Mouse (Mus musculus): Measurements from ENCODE around the gene Pde2a. TPM values are rescaled to one million over a fixed set of nuclear protein-coding genes. Genes with fewer than 3 reads are reported as not detected.

Pde2a gene
- polyA plus RNA-seq, 1 experiment = 49.3 TPM

DNA sequence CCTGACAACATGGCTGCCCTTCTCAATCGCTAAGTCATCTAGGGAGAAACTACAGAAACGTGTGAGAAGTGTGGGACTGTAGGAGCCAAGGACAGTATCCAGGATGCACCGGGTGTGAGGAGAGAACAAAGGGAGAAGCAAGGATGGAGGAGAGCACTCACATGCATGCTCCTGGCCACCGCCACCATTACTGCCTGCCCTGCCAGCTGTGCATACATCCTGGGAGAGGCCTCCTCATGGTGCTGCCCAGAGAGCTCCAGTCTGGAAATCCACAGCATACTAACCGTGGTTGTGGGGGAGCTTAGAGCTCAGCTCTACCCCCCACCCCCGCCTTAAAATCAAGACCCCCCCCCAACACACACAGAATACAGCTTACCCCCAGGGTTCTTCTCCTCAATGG is 93.3 kb downstream of the Pde2a start:
- Histone ChIP-seq H3K79me2 (ENCODE audit: control insufficient read depth, insufficient read depth) (no peaks in the 10 kb centered on the region), H3K4me3 (no peak overlapping the region), H3ac (ENCODE audit: control insufficient read depth, insufficient read length) (no peak overlapping the region), H3K4me2 (ENCODE audit: low read depth) (no peak overlapping the region), H3K27me3 (ENCODE audit: control insufficient read depth, insufficient read depth, insufficient read length) (no peaks in the 10 kb centered on the region), H3K36me3 (ENCODE audit: control insufficient read depth, insufficient read depth) (no peaks in the 10 kb centered on the region)
- TF ChIP-seq POLR2A (IDR thresholded peaks at IDR 0.05; ENCODE audit: insufficient read length, low read depth) = no peak
- TF ChIP-seq MYOG (IDR thresholded peaks at IDR 0.05; ENCODE audit: control insufficient read depth in 1 of 3, insufficient read depth in 1 of 3, insufficient read length in 2 of 3, low read depth in 2 of 3) = no peak
- TF ChIP-seq TCF3 (IDR thresholded peaks at IDR 0.05; ENCODE audit: insufficient read length, low read depth) = no peak
- TF ChIP-seq TCF12 (IDR thresholded peaks at IDR 0.05; ENCODE audit: insufficient read depth, poor library complexity, severe bottlenecking) = no peak
- no peak for TF ChIP-seq MAX (IDR thresholded peaks at IDR 0.05; ENCODE audit: low read depth)
- no peak for TF ChIP-seq E2F4 (IDR thresholded peaks at IDR 0.05; ENCODE audit: insufficient read depth)
- TF ChIP-seq POLR2AphosphoS2 (IDR thresholded peaks at IDR 0.05; ENCODE audit: insufficient read length, low read depth) = no peak
- no peak for TF ChIP-seq REST (IDR thresholded peaks at IDR 0.05; ENCODE audit: insufficient read depth, insufficient read length)
- TF ChIP-seq CEBPB (IDR thresholded peaks at IDR 0.05; ENCODE audit: insufficient read depth, poor library complexity, severe bottlenecking) = no peak
- TF ChIP-seq SRF (IDR thresholded peaks at IDR 0.05; ENCODE audit: control insufficient read depth, insufficient read length, low read depth) = no peak
- no peak for TF ChIP-seq USF1 (IDR thresholded peaks at IDR 0.05; ENCODE audit: low read depth)
- TF ChIP-seq MYOD1 (IDR thresholded peaks at IDR 0.05; ENCODE audit: control insufficient read depth in 1 of 3, insufficient read length in 2 of 3, low read depth in 2 of 3) = no peak

GRCm38 (mm10) chr7:101515295-101515694 is 93.8 kb downstream of the Pde2a start:
- Histone ChIP-seq H3K79me2 (ENCODE audit: control insufficient read depth, insufficient read depth) (no peaks in the 10 kb centered on the region), H3K27me3 (ENCODE audit: control insufficient read depth, insufficient read depth, insufficient read length) (peaks cover 5% of the 10 kb centered on the region), H3K4me3 (no peak overlapping the region), H3K36me3 (ENCODE audit: control insufficient read depth, insufficient read depth) (no peaks in the 10 kb centered on the region), H3ac (ENCODE audit: control insufficient read depth, insufficient read length) (no peak overlapping the region), H3K4me2 (ENCODE audit: low read depth) (no peak overlapping the region)
- TF ChIP-seq E2F4 (IDR thresholded peaks at IDR 0.05; ENCODE audit: insufficient read depth) (no peak), CEBPB (IDR thresholded peaks at IDR 0.05; ENCODE audit: insufficient read depth, poor library complexity, severe bottlenecking) (no peak), USF1 (IDR thresholded peaks at IDR 0.05; ENCODE audit: low read depth) (no peak), MYOD1 (IDR thresholded peaks at IDR 0.05; ENCODE audit: control insufficient read depth in 1 of 3, insufficient read length in 2 of 3, low read depth in 2 of 3) (no peak), MYOG (IDR thresholded peaks at IDR 0.05; ENCODE audit: control insufficient read depth in 1 of 3, insufficient read depth in 1 of 3, insufficient read length in 2 of 3, low read depth in 2 of 3) (no peak), MAX (IDR thresholded peaks at IDR 0.05; ENCODE audit: low read depth) (no peak), TCF12 (IDR thresholded peaks at IDR 0.05; ENCODE audit: insufficient read depth, poor library complexity, severe bottlenecking) (no peak), SRF (IDR thresholded peaks at IDR 0.05; ENCODE audit: control insufficient read depth, insufficient read length, low read depth) (no peak), REST (IDR thresholded peaks at IDR 0.05; ENCODE audit: insufficient read depth, insufficient read length) (no peak)

DNA sequence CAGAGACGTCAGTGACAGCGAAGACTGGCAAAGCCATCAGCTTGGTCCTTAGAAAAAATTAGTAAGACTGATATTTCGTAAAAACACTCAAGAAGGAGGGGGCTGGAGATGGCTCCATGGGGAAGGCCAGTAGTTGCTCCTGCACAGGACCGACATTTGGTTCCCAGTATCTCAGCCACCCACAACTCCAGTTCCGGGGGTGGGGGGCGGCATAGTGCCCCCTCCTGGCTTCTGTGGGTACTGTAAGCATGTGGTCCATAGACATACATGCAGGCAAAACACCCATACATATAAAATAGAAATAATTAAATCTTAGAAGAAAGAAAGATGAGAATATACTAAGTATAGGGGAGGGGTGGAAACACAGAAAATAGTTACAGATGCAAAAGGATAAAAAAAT is 95.0 kb downstream of the Pde2a start:
- H3K36me3 ChIP-seq (ENCODE audit: control insufficient read depth, insufficient read depth) = no peaks in the 10 kb centered on the region
- H3K4me2 ChIP-seq (ENCODE audit: low read depth) = no peak overlapping the region
- no peaks in the 10 kb centered on the region for H3K79me2 ChIP-seq (ENCODE audit: control insufficient read depth, insufficient read depth)
- no peak overlapping the region for H3ac ChIP-seq (ENCODE audit: control insufficient read depth, insufficient read length)
- H3K4me3 ChIP-seq = no peak overlapping the region
- H3K27me3 ChIP-seq (ENCODE audit: control insufficient read depth, insufficient read depth, insufficient read length) = peaks cover 11% of the 10 kb centered on the region
- TF ChIP-seq REST (IDR thresholded peaks at IDR 0.05; ENCODE audit: insufficient read depth, insufficient read length) (no peak), TCF3 (IDR thresholded peaks at IDR 0.05; ENCODE audit: insufficient read length, low read depth) (no peak), MYOD1 (IDR thresholded peaks at IDR 0.05; ENCODE audit: control insufficient read depth in 1 of 3, insufficient read length in 2 of 3, low read depth in 2 of 3) (no peak), MAX (IDR thresholded peaks at IDR 0.05; ENCODE audit: low read depth) (no peak), USF1 (IDR thresholded peaks at IDR 0.05; ENCODE audit: low read depth) (no peak), MYOG (IDR thresholded peaks at IDR 0.05; ENCODE audit: control insufficient read depth in 1 of 3, insufficient read depth in 1 of 3, insufficient read length in 2 of 3, low read depth in 2 of 3) (no peak), TCF12 (IDR thresholded peaks at IDR 0.05; ENCODE audit: insufficient read depth, poor library complexity, severe bottlenecking) (no peak)

- Histone ChIP-seq H3ac (ENCODE audit: control insufficient read depth, insufficient read length) (no peak overlapping the region), H3K4me3 (no peak overlapping the region), H3K27me3 (ENCODE audit: control insufficient read depth, insufficient read depth, insufficient read length) (peaks cover 34% of the 10 kb centered on the region), H3K79me2 (ENCODE audit: control insufficient read depth, insufficient read depth) (no peaks in the 10 kb centered on the region), H3K4me2 (ENCODE audit: low read depth) (no peak overlapping the region), H3K36me3 (ENCODE audit: control insufficient read depth, insufficient read depth) (no peaks in the 10 kb centered on the region)
- no peak for TF ChIP-seq USF1 (IDR thresholded peaks at IDR 0.05; ENCODE audit: low read depth)
- no peak for TF ChIP-seq CEBPB (IDR thresholded peaks at IDR 0.05; ENCODE audit: insufficient read depth, poor library complexity, severe bottlenecking)
- no peak for TF ChIP-seq REST (IDR thresholded peaks at IDR 0.05; ENCODE audit: insufficient read depth, insufficient read length)
- TF ChIP-seq MYOD1 (IDR thresholded peaks at IDR 0.05; ENCODE audit: control insufficient read depth in 1 of 3, insufficient read length in 2 of 3, low read depth in 2 of 3) = no peak
- TF ChIP-seq POLR2A (IDR thresholded peaks at IDR 0.05; ENCODE audit: insufficient read length, low read depth) = no peak
- no peak for TF ChIP-seq E2F4 (IDR thresholded peaks at IDR 0.05; ENCODE audit: insufficient read depth)
- TF ChIP-seq SRF (IDR thresholded peaks at IDR 0.05; ENCODE audit: control insufficient read depth, insufficient read length, low read depth) = no peak
- TF ChIP-seq TCF3 (IDR thresholded peaks at IDR 0.05; ENCODE audit: insufficient read length, low read depth) = no peak
- no peak for TF ChIP-seq POLR2AphosphoS2 (IDR thresholded peaks at IDR 0.05; ENCODE audit: insufficient read length, low read depth)
- no peak for TF ChIP-seq MYOG (IDR thresholded peaks at IDR 0.05; ENCODE audit: control insufficient read depth in 1 of 3, insufficient read depth in 1 of 3, insufficient read length in 2 of 3, low read depth in 2 of 3)
- TF ChIP-seq TCF12 (IDR thresholded peaks at IDR 0.05; ENCODE audit: insufficient read depth, poor library complexity, severe bottlenecking) = no peak
- TF ChIP-seq MAX (IDR thresholded peaks at IDR 0.05; ENCODE audit: low read depth) = no peak
These were observed 100.2 kb downstream of the Pde2a start for GRCm38 (mm10) chr7:101521696-101522095.

DNA sequence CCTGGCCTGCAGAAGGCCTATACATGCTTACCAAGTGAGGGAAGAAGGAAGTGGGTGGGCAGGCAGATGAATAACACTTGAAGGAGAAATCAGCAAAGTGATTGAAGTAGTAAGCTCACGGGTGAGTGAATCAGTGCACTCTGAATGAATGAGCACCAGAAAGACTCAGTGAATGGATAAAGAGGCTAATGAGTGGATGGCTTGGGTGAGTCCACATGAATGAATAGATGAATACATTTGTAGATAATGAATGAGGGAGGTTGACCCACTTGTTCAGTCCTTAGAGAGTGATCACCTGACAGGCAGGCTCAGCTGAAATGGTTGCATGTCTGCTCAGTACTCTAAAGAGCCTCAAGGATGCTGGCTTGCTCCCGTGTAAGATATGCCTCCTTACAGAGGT is 101.7 kb downstream of the Pde2a start:
- Histone ChIP-seq H3ac (ENCODE audit: control insufficient read depth, insufficient read length) (no peak overlapping the region), H3K4me3 (no peak overlapping the region), H3K27me3 (ENCODE audit: control insufficient read depth, insufficient read depth, insufficient read length) (peaks cover 44% of the 10 kb centered on the region), H3K4me2 (ENCODE audit: low read depth) (no peak overlapping the region), H3K36me3 (ENCODE audit: control insufficient read depth, insufficient read depth) (no peaks in the 10 kb centered on the region), H3K79me2 (ENCODE audit: control insufficient read depth, insufficient read depth) (no peaks in the 10 kb centered on the region)
- TF ChIP-seq USF1 (IDR thresholded peaks at IDR 0.05; ENCODE audit: low read depth) = no peak
- no peak for TF ChIP-seq POLR2A (IDR thresholded peaks at IDR 0.05; ENCODE audit: insufficient read length, low read depth)
- TF ChIP-seq MYOD1 (IDR thresholded peaks at IDR 0.05; ENCODE audit: control insufficient read depth in 1 of 3, insufficient read length in 2 of 3, low read depth in 2 of 3) = no peak
- no peak for TF ChIP-seq MAX (IDR thresholded peaks at IDR 0.05; ENCODE audit: low read depth)
- TF ChIP-seq TCF3 (IDR thresholded peaks at IDR 0.05; ENCODE audit: insufficient read length, low read depth) = no peak
- TF ChIP-seq E2F4 (IDR thresholded peaks at IDR 0.05; ENCODE audit: insufficient read depth) = no peak
- no peak for TF ChIP-seq TCF12 (IDR thresholded peaks at IDR 0.05; ENCODE audit: insufficient read depth, poor library complexity, severe bottlenecking)
- no peak for TF ChIP-seq CEBPB (IDR thresholded peaks at IDR 0.05; ENCODE audit: insufficient read depth, poor library complexity, severe bottlenecking)
- no peak for TF ChIP-seq SRF (IDR thresholded peaks at IDR 0.05; ENCODE audit: control insufficient read depth, insufficient read length, low read depth)
- no peak for TF ChIP-seq MYOG (IDR thresholded peaks at IDR 0.05; ENCODE audit: control insufficient read depth in 1 of 3, insufficient read depth in 1 of 3, insufficient read length in 2 of 3, low read depth in 2 of 3)

All from myocyte (in vitro differentiated cells).